Mouse (Mus musculus) limb, embryonic 14.5 days (tissue): Measurements from ENCODE around the gene Lrmda. TPM values are rescaled to one million over a fixed set of nuclear protein-coding genes. Genes with fewer than 3 reads are reported as not detected.

Experiments
- ATAC-seq: fragments of 200-750 bp; cut with Nextera tagmentation; 2 replicates; pipeline ENCODE4 v1.8.0; 2017; ENCODE audit warnings: low read depth, moderate number of reproducible peaks, moderate TSS enrichment; ENCODE audit not compliant: low FRiP score
- DNase-seq: peaks from one replicate; pipeline ENCODE4 v3.0.0-alpha.2; 2015; ENCODE audit warnings: low spot score
- H3K27ac ChIP-seq: fragments of 300-500 bp; sonication (generic); replicated peaks from 2 replicates; pipeline ENCODE4 v1.5.1; 2014; ENCODE audit warnings: low read depth, mild to moderate bottlenecking, low read length, moderate library complexity, mixed read lengths
- H3K27me3 ChIP-seq: fragments of 300-500 bp; sonication (generic); 2 replicates; pipeline ENCODE4 v1.6.1; 2014; ENCODE audit warnings: low read length, mixed read lengths; ENCODE audit not compliant: control insufficient read depth, insufficient read depth
- H3K36me3 ChIP-seq: fragments of 300-500 bp; sonication (generic); 2 replicates; pipeline ENCODE4 v1.6.1; 2014; ENCODE audit warnings: mild to moderate bottlenecking, low read length, moderate library complexity, mixed read lengths; ENCODE audit not compliant: control insufficient read depth, insufficient read depth
- H3K4me1 ChIP-seq: fragments of 300-500 bp; sonication (generic); 2 replicates; pipeline ENCODE4 v1.6.1; 2014; ENCODE audit warnings: antibody characterized with exemption, low read length, mixed read lengths; ENCODE audit not compliant: control insufficient read depth, insufficient read depth
- H3K4me2 ChIP-seq: fragments of 300-500 bp; sonication (generic); replicated peaks from 2 replicates; pipeline ENCODE4 v1.6.1; 2014; ENCODE audit warnings: low read depth, mild to moderate bottlenecking, low read length, moderate library complexity; ENCODE audit not compliant: severe bottlenecking
- H3K4me3 ChIP-seq: fragments of 300-500 bp; sonication (generic); replicated peaks from 2 replicates; pipeline ENCODE4 v1.5.1; 2014; ENCODE audit warnings: low read length
- H3K9ac ChIP-seq: fragments of 300-500 bp; sonication (generic); 2 replicates; pipeline ENCODE4 v1.6.1; 2014; ENCODE audit warnings: mild to moderate bottlenecking, low read depth, low read length, moderate library complexity; ENCODE audit not compliant: severe bottlenecking
- H3K9me3 ChIP-seq: fragments of 300-500 bp; sonication (generic); 2 replicates; pipeline ENCODE4 v1.6.1; 2016; ENCODE audit warnings: low read length; ENCODE audit not compliant: control insufficient read depth
- POLR2A ChIP-seq: fragments of 200-500 bp; IDR thresholded peaks from 2 replicates; pipeline ENCODE4 v1.8.0; 2012; ENCODE audit warnings: inconsistent platforms, mild to moderate bottlenecking, moderate library complexity, borderline replicate concordance; ENCODE audit not compliant: insufficient read depth, insufficient read length; ENCODE audit errors: extremely low read depth
- WGBS: fragments of 180-500 bp; shearing (Covaris S2); extraction: QIAGEN DNeasy Blood & Tissue Kit; methylation state at CpG from one replicate; pipeline ENCODE4 v1.1.7; 2014; 5-methylcytosine and 5-hydroxymethylcytosine counted together
- polyA plus RNA-seq, 2 experiments: library from polyadenylated mRNA; depleted of rRNA in 1 of 2; stranded (reverse) in 1 of 2; unstranded in 1 of 2; fragments of >200 nt; fragmentation: Nextera tagmentation in 1 of 2; extraction: Ambion mirVana in 1 of 2; gene quantifications; 2 replicates each; pipeline versions ENCODE4 v1.2.1 to v1.2.3; 2012 to 2014

The Lrmda gene
- polyA plus RNA-seq, 2 experiments: 0.08 to 0.72 TPM

- H3K27me3 ChIP-seq: no peaks in the 10 kb centered on the region
- H3K4me3 ChIP-seq: no peak overlapping the region
- H3K4me1 ChIP-seq: no peaks in the 10 kb centered on the region
- H3K36me3 ChIP-seq: no peaks in the 10 kb centered on the region
- no peak overlapping the region for H3K9ac ChIP-seq
- no peak for TF ChIP-seq POLR2A
- no peak overlapping the region for H3K27ac ChIP-seq
- DNase-seq (no peak), ATAC-seq (no peak)
- 70% methylated on average over 10 of the region's 10 CpGs for WGBS
- H3K9me3 ChIP-seq: no peaks in the 10 kb centered on the region
- H3K4me2 ChIP-seq: no peak overlapping the region
Observed at GRCm38 (mm10) chr14:22494866-22495265, 475.4 kb downstream of the Lrmda start.

DNA sequence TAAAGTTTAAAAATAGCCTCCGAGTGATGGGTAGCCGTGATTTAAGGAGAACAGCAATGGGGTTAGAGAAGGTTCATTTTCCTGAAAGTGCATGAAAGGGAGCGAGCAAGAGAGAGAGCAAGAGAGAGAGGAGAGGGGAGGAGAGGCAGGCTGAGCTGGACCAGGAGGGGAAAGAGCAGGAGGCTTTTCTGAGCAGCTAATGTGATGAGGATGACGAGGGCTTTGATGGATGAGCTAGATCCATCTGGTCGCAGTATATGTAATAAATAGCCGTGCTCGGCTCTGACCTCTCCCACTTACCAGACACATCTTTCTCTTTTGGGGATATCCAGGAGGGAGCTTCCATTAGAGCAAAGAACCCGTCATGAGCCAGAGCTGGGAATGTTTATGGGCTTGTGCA is 475.8 kb downstream of the Lrmda start:
- Histone ChIP-seq H3K4me2 (no peak overlapping the region), H3K27me3 (no peaks in the 10 kb centered on the region), H3K27ac (no peak overlapping the region), H3K4me3 (no peak overlapping the region), H3K9ac (no peak overlapping the region), H3K9me3 (no peaks in the 10 kb centered on the region), H3K4me1 (no peaks in the 10 kb centered on the region), H3K36me3 (no peaks in the 10 kb centered on the region)
- DNase-seq: no peak
- ATAC-seq: no peak
- WGBS: 48% methylated on average over 8 of the region's 8 CpGs
- TF ChIP-seq POLR2A: no peak

GRCm38 (mm10) chr14:22497636-22498131 is 478.2 kb downstream of the Lrmda start:
- Histone ChIP-seq H3K9ac (no peak overlapping the region), H3K4me3 (no peak overlapping the region), H3K36me3 (no peaks in the 10 kb centered on the region), H3K9me3 (no peaks in the 10 kb centered on the region), H3K4me1 (no peaks in the 10 kb centered on the region), H3K27ac (no peak overlapping the region), H3K27me3 (no peaks in the 10 kb centered on the region), H3K4me2 (no peak overlapping the region)
- no peak for TF ChIP-seq POLR2A
- DNase-seq: no peak
- 74% methylated on average over 4 of the region's 4 CpGs for WGBS
- ATAC-seq: no peak

- Histone ChIP-seq H3K27ac (no peak overlapping the region), H3K36me3 (no peaks in the 10 kb centered on the region), H3K4me3 (no peak overlapping the region), H3K4me2 (no peak overlapping the region), H3K27me3 (no peaks in the 10 kb centered on the region), H3K4me1 (peaks cover 3% of the 10 kb centered on the region; the same call in 1 of the 2 replicates), H3K9me3 (no peaks in the 10 kb centered on the region), H3K9ac (no peak overlapping the region)
- 14% methylated on average over 6 of the region's 6 CpGs for WGBS
- no peak for TF ChIP-seq POLR2A
- ATAC-seq (peak; percentile 84), DNase-seq (peak; percentile 37)
Observed at GRCm38 (mm10) chr14:22509747-22510530, 490.4 kb downstream of the Lrmda start.

DNA sequence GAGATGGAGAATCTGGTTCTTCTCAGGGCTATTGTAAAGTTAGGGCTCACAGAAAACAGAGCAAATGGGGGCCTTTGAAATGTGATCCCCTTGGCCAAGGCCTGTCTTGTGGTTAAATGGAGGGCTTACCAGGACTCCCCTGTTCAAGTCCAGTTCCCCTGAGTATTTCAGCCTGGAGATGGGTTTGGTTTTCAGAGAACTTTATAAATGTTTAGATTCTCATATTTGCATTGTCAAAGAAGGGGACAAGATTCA is 490.9 kb downstream of the Lrmda start:
- Histone ChIP-seq H3K4me1 (peaks cover 3% of the 10 kb centered on the region; the same call in 1 of the 2 replicates), H3K27ac (no peak overlapping the region), H3K4me3 (no peak overlapping the region), H3K4me2 (no peak overlapping the region), H3K27me3 (no peaks in the 10 kb centered on the region), H3K36me3 (no peaks in the 10 kb centered on the region), H3K9ac (no peak overlapping the region), H3K9me3 (no peaks in the 10 kb centered on the region)
- ATAC-seq (no peak; the same call in 1 of the 2 replicates), DNase-seq (no peak)
- TF ChIP-seq POLR2A: no peak
